Mouse (Mus musculus): ENCODE data around the gene Tsen15. TPM values are rescaled to one million over a fixed set of nuclear protein-coding genes. Genes with fewer than 3 reads are reported as not detected.

Gene Tsen15
- polyA plus RNA-seq (2012): 49.5 and 66.3 TPM in 2 replicates

DNA sequence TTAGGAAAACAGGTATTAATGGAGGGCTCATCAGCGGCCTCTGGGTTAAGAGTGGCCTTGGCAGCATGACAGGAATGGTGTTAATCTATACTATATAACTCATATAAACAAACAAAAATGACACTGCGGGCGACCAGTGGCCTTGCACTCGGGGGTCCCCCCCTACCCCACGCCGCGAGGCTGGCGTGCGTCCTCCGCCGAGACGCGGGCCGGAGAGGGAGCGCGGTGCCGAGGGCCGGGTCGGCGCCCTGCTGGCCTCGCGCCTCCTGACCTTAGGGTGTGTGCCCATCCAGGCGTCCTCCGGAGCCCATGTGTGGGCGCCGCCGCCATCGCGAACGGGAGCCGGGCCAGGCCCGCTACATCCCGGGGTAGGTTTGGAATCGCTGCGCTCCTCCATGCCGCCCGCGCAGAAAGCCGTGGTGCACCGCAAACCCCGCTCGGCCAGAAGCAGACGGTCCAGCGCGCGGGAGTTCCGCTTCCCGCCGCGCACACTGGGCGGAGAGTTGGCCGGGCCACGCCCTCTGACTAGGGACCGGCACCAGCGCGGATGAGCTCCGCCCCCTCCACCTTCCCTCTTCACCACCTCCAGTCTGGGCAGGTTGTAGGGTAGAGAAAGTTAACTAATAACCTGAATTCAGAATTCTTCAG, at the start of gene Tsen15:
Gene Tsen15, minus strand, starts transcription at position 501 of the 648 bp plus-strand sequence.

DNA sequence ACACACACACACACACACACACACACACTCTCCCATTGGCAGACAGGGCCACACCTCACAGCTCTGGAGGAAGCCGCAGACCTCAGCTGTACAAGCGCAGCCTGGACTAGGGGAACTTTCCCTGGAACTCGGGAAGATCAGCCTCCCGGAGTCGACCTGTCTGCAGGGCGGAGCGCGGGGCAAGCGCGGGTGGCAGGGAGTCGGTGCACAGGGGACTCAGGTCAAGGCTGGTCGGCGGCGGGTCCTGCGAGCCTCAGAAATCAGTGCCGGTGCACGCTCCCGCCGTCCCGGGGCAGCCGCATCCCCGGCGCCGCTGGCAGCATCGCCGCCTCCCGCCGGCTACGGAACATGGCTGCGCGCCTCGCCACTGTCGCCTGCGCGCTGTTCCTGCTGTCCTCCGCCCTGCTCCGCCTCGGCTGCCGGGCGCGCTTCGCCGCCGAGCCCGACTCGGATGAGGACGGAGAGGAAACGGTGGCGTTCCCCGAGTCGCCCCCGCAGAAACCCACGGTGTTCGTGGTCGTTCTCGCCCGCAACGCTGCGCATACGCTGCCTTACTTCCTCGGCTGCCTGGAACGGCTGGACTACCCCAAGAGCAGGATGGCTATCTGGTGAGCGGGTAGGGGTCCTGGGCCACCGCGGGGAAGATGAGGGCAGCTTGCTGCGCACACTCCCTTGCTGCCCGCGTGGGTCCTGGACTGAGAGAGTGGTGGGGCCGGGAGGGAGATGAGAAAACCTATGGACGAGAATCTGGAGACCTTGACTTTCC, 13.5 kb upstream of the Tsen15 start, which contains the start of gene Colgalt2:
Gene Colgalt2, plus strand, starts transcription at position 41 of the 766 bp plus-strand sequence.

Other genes starting within 250 kb of the Tsen15 start
- not detected in 2 replicates for gene Colgalt2, start 13.1 kb upstream of the Tsen15 start, polyA plus RNA-seq (2012)

All from megakaryocyte-erythroid progenitor cell, adult 5 weeks (primary cell).